In the genomic region with DNA sequence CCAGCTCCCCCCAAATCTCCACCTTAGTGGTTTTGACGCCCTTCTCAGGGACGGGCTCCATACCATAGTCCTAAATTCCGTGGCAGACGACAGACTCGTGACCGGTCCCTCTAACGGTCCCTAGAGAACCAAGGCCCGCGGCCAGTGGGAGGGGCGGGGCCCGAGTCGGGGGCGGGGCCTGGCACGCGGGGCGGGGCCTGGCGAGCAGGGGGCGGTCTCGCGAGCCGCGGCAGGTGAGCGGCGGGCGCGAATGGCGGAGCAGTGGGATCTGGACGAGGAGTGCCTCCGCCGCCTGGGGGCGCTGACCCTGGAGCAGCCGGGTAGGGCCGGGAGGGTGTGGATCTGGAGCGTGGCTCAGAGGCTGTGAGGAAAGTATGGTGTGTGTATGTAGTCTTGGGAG, we compare ENCODE assay signal across 9 mouse cellular contexts. TPM values are rescaled to one million over a fixed set of nuclear protein-coding genes. Genes with fewer than 3 reads are reported as not detected.
DNase-seq lines count a peak whose midpoint lies in the region; ATAC-seq and TF ChIP-seq lines count a peak whose summit lies in the region.
"Had no signal": no experiment of that assay in that cellular context is flagged by ENCODE, and none has a peak within 500 bp of the region (broad histone marks: within the 10 kb centered on the region; RNA-seq: fewer than 3 reads in every experiment).

A gene (minus strand): TSS at position 112 of the 400 bp plus-strand sequence.
A gene (plus strand): TSS at position 181 of the 400 bp plus-strand sequence.

- H3K36me3 ChIP-seq in forebrain, embryonic 16.5 days (ENCODE audit: control insufficient read depth, insufficient read depth): no peaks in the 10 kb centered on the region
- H3K36me3 ChIP-seq in hindbrain, embryonic 13.5 days: no peaks in the 10 kb centered on the region
- no peaks in the 10 kb centered on the region for H3K36me3 ChIP-seq in limb, embryonic 15.5 days
- no peaks in the 10 kb centered on the region for H3K36me3 ChIP-seq in midbrain, embryonic 14.5 days (ENCODE audit: control insufficient read depth, insufficient read depth, low read length)
- no peaks in the 10 kb centered on the region for H3K36me3 ChIP-seq in thymus, adult 2 months (ENCODE audit: control insufficient read depth, insufficient read depth, low read length)

- DNase-seq in adrenal gland, adult 8-10 months: peak; percentile 23
- DNase-seq in cerebellum, adult 2 months: peak; percentile 60 to 67
- DNase-seq in midbrain, embryonic 14.5 days: peak; percentile 53
- DNase-seq in thymus, adult 2 months: peak; percentile 28
- DNase-seq in layer of hippocampus, adult 11-12 months (ENCODE audit: low spot score): no peak

- H3K27me3 ChIP-seq in cerebellum, adult 2 months (ENCODE audit: control insufficient read depth, insufficient read depth, low read length): no peaks in the 10 kb centered on the region
- H3K27me3 ChIP-seq in forebrain, embryonic 16.5 days (replicated peaks; ENCODE audit: control insufficient read depth, insufficient read depth, low read length): peaks cover 15% of the 10 kb centered on the region
- H3K27me3 ChIP-seq in hindbrain, embryonic 13.5 days: peaks cover 18% of the 10 kb centered on the region
- H3K27me3 ChIP-seq in limb, embryonic 15.5 days: peaks cover 40% of the 10 kb centered on the region
- H3K27me3 ChIP-seq in midbrain, embryonic 14.5 days (ENCODE audit: control insufficient read depth, insufficient read depth, low read length): 0 out of 2 replicates have a peak, but pooled peaks cover 4% of the 10 kb centered on the region
- H3K27me3 ChIP-seq in thymus, adult 2 months (ENCODE audit: control insufficient read depth, insufficient read depth, low read length): peaks cover 9% of the 10 kb centered on the region

- H3K27ac ChIP-seq in cerebellum, adult 2 months (ENCODE audit: insufficient read depth, low read length): no peak within 1 kb of the TSS
- no peak within 1 kb of the TSS for H3K27ac ChIP-seq in forebrain, embryonic 16.5 days (ENCODE audit: low read length)
- no peak within 1 kb of the TSS for H3K27ac ChIP-seq in hindbrain, embryonic 13.5 days
- H3K27ac ChIP-seq in limb, embryonic 15.5 days: no peak within 1 kb of the TSS
- no peak within 1 kb of the TSS for H3K27ac ChIP-seq in midbrain, embryonic 14.5 days (replicated peaks; ENCODE audit: low read depth, low read length)
- H3K27ac ChIP-seq in thymus, adult 2 months (ENCODE audit: control insufficient read depth, insufficient read depth, low read length): no peak within 1 kb of the TSS
- H3K27ac ChIP-seq: macrophage had no signal

- no peak within 1 kb of the TSS; the same call in 1 of the 2 replicates for H3K9ac ChIP-seq in forebrain, embryonic 16.5 days (replicated peaks; ENCODE audit: low read depth, low read length)
- no peak within 1 kb of the TSS for H3K9ac ChIP-seq in hindbrain, embryonic 13.5 days
- H3K9ac ChIP-seq in limb, embryonic 15.5 days: no peak within 1 kb of the TSS
- H3K9ac ChIP-seq in midbrain, embryonic 14.5 days (replicated peaks; ENCODE audit: low read length): no peak within 1 kb of the TSS

- H3K9me3 ChIP-seq in forebrain, embryonic 16.5 days (ENCODE audit: control insufficient read depth, low read length): no peaks in the 10 kb centered on the region
- no peaks in the 10 kb centered on the region for H3K9me3 ChIP-seq in hindbrain, embryonic 13.5 days
- no peaks in the 10 kb centered on the region for H3K9me3 ChIP-seq in limb, embryonic 15.5 days
- no peaks in the 10 kb centered on the region for H3K9me3 ChIP-seq in midbrain, embryonic 14.5 days (ENCODE audit: control insufficient read depth, low read length)

- TF ChIP-seq CTCF in cerebellum, adult 2 months (IDR thresholded peaks at IDR 0.05; ENCODE audit: borderline replicate concordance, insufficient read depth, low read depth, low read length): peak; percentile 39; the same call in 1 of the 2 replicates
- TF ChIP-seq CTCF in thymus, adult 2 months (IDR thresholded peaks at IDR 0.05; ENCODE audit: borderline replicate concordance, control insufficient read depth, extremely low read depth, insufficient read depth, low read length, poor library complexity): 0 out of 2 replicates have a peak, but pooled peaks have one; percentile 17

- peaks cover 4% of the 10 kb centered on the region; the same call in 1 of the 2 replicates for H3K4me1 ChIP-seq in cerebellum, adult 2 months (ENCODE audit: control insufficient read depth, insufficient read depth, low read length)
- peaks cover 6% of the 10 kb centered on the region for H3K4me1 ChIP-seq in forebrain, embryonic 16.5 days (replicated peaks; ENCODE audit: control insufficient read depth, insufficient read depth, low read length)
- H3K4me1 ChIP-seq in hindbrain, embryonic 13.5 days (replicated peaks): peaks cover 8% of the 10 kb centered on the region
- H3K4me1 ChIP-seq in limb, embryonic 15.5 days: peaks cover 4% of the 10 kb centered on the region
- peaks cover 6% of the 10 kb centered on the region for H3K4me1 ChIP-seq in midbrain, embryonic 14.5 days (ENCODE audit: control insufficient read depth, insufficient read depth, low read length)
- H3K4me1 ChIP-seq in thymus, adult 2 months (replicated peaks; ENCODE audit: control insufficient read depth, insufficient read depth, low read length): peaks cover 3% of the 10 kb centered on the region; the same call in 1 of the 2 replicates

- H3K4me2 ChIP-seq in forebrain, embryonic 16.5 days (ENCODE audit: low read length): peak within 1 kb of the TSS; percentile 52
- peak within 1 kb of the TSS; percentile 62 for H3K4me2 ChIP-seq in hindbrain, embryonic 13.5 days
- H3K4me2 ChIP-seq in limb, embryonic 15.5 days: peak within 1 kb of the TSS; percentile 56
- peak within 1 kb of the TSS; percentile 53 for H3K4me2 ChIP-seq in midbrain, embryonic 14.5 days (ENCODE audit: low read length)

- ATAC-seq in forebrain, embryonic 16.5 days: no peak
- peak; percentile 68 for ATAC-seq in hindbrain, embryonic 13.5 days (ENCODE audit: low FRiP score)
- ATAC-seq in limb, embryonic 15.5 days (ENCODE audit: insufficient number of reproducible peaks, low FRiP score, low TSS enrichment, low read depth): no peak
- ATAC-seq in midbrain, embryonic 14.5 days (ENCODE audit: low FRiP score, low TSS enrichment): peak; percentile 50; the same call in 1 of the 2 replicates

- TF ChIP-seq POLR2A in cerebellum, adult 2 months (IDR thresholded peaks at IDR 0.05; ENCODE audit: borderline replicate concordance, insufficient read depth, low read length): no peak
- no peak for TF ChIP-seq POLR2A in thymus, adult 2 months (IDR thresholded peaks at IDR 0.05; ENCODE audit: control insufficient read depth, extremely low read depth, insufficient read depth, low read length, poor library complexity)

- H3K4me3 ChIP-seq in cerebellum, adult 2 months (replicated peaks; ENCODE audit: insufficient read depth, low read depth, low read length): peak within 1 kb of the TSS; percentile 51
- peak within 1 kb of the TSS; percentile 33 for H3K4me3 ChIP-seq in forebrain, embryonic 16.5 days (replicated peaks; ENCODE audit: low read length)
- peak within 1 kb of the TSS; percentile 36 for H3K4me3 ChIP-seq in hindbrain, embryonic 13.5 days
- H3K4me3 ChIP-seq in limb, embryonic 15.5 days: peak within 1 kb of the TSS; percentile 31
- peak within 1 kb of the TSS; percentile 27 for H3K4me3 ChIP-seq in midbrain, embryonic 14.5 days (replicated peaks; ENCODE audit: low read depth, low read length)
- H3K4me3 ChIP-seq in thymus, adult 2 months (ENCODE audit: control insufficient read depth, insufficient read depth, low read length): no peak within 1 kb of the TSS

- WGBS in cerebellum, adult 2 months: 3% methylated on average over 34 of the region's 34 CpGs
- WGBS in forebrain, embryonic 16.5 days: 1% methylated on average over 34 of the region's 34 CpGs
- 1% methylated on average over 33 of the region's 34 CpGs for WGBS in hindbrain, embryonic 13.5 days
- 2% methylated on average over 34 of the region's 34 CpGs for WGBS in limb, embryonic 15.5 days
- 2% methylated on average over 34 of the region's 34 CpGs for WGBS in midbrain, embryonic 14.5 days
- 3% methylated on average over 34 of the region's 34 CpGs for WGBS in thymus, adult 2 months

RNA-seq across cellular contexts. Expression of the first gene that starts in this region (rescaled TPM):
- total RNA-seq in adrenal gland, adult 8-10 months (2022): under 1 TPM in 1 of 4 experiments, not detected in 3; 0.15 TPM
- 0.05 TPM in 1 of 2 replicates, not detected in the other for polyA plus RNA-seq in cerebellum, adult 2 months (2012; rRNA removed)
- not detected in 2 replicates for polyA plus RNA-seq in forebrain, embryonic 16.5 days (2015; fragmentation: Nextera tagmentation; extraction: Ambion mirVana)
- not detected in 2 replicates for polyA plus RNA-seq in hindbrain, embryonic 13.5 days (2015; fragmentation: Nextera tagmentation; extraction: Ambion mirVana)
- not detected in 2 replicates for polyA plus RNA-seq in limb, embryonic 15.5 days (2015; fragmentation: Nextera tagmentation; extraction: Ambion mirVana)
- not detected in 2 replicates for polyA plus RNA-seq in midbrain, embryonic 14.5 days (2014; fragmentation: Nextera tagmentation; extraction: Ambion mirVana)
- polyA plus RNA-seq in thymus, adult 2 months (2012; rRNA removed): 0.07 TPM in 1 of 2 replicates, not detected in the other
- polyA plus RNA-seq: macrophage had no signal

RNA-seq across cellular contexts. Expression of the second gene that starts in this region (rescaled TPM):
- 10 to 100 TPM in 1 of 4 experiments, 1 to 10 TPM in 3; 4.1 to 10.1 (median 7.0) TPM for total RNA-seq in adrenal gland, adult 8-10 months (2022)
- polyA plus RNA-seq in cerebellum, adult 2 months (2012; rRNA removed): 0.65 and 1.2 TPM in 2 replicates
- 0.37 and 0.80 TPM in 2 replicates for polyA plus RNA-seq in forebrain, embryonic 16.5 days (2015; fragmentation: Nextera tagmentation; extraction: Ambion mirVana)
- 1.1 and 1.7 TPM in 2 replicates for polyA plus RNA-seq in hindbrain, embryonic 13.5 days (2015; fragmentation: Nextera tagmentation; extraction: Ambion mirVana)
- polyA plus RNA-seq in limb, embryonic 15.5 days (2015; fragmentation: Nextera tagmentation; extraction: Ambion mirVana): 0.37 and 0.53 TPM in 2 replicates
- polyA plus RNA-seq in midbrain, embryonic 14.5 days (2014; fragmentation: Nextera tagmentation; extraction: Ambion mirVana): 1.5 and 1.7 TPM in 2 replicates
- 0.24 and 0.34 TPM in 2 replicates for polyA plus RNA-seq in thymus, adult 2 months (2012; rRNA removed)
- polyA plus RNA-seq: macrophage had no signal

Comparison
In these comparisons a context has a peak if more than half of its experiments do, and no peak if none do; other contexts are left out.
1. Peak in DNase-seq in thymus, adult 2 months; RNA of the genes that start here not detected or under 1 TPM.
2. ATAC-seq: peak in hindbrain, embryonic 13.5 days (single experiment) and midbrain, embryonic 14.5 days (single experiment); none in forebrain, embryonic 16.5 days (single experiment) and limb, embryonic 15.5 days (single experiment).
3. Peak in every context shown above with its lines, with median percentiles within 50 percentile points of each other: H3K4me2 ChIP-seq.